Mouse (Mus musculus): ENCODE data around the gene Ppp1r27. TPM values are rescaled to one million over a fixed set of nuclear protein-coding genes. Genes with fewer than 3 reads are reported as not detected.
A peak's percentile ranks its signal among the peaks of the same experiment; 100 is the strongest.
"Not testable (repeated sequence)": the region's sequence is repeated elsewhere in the genome, so short reads cannot be mapped to it uniquely, and the experiment has no call there.

Ppp1r27 gene
- 0.48 TPM in 1 of 2 replicates, not detected in the other for total RNA-seq (2021)
- long read RNA-seq, experiment 1 = 0 reads
- long read RNA-seq, experiment 2, partial matches to known transcripts = 0 of 1 reads
- long read RNA-seq, experiment 2, other reads (novel, unspliced or antisense) = 0 of 1 reads

- DNase-seq = no peak
These were observed at the start of gene Ppp1r27 for GRCm38 (mm10) chr11:120550810-120551440. Gene Ppp1r27 (minus strand): TSS chr11:120551132.

GRCm38 (mm10) chr11:120600716-120601115, 49.8 kb upstream of the Ppp1r27 start:
- no peak for DNase-seq

- DNase-seq = no peak
These were observed 48.1 kb upstream of the Ppp1r27 start for GRCm38 (mm10) chr11:120598990-120599549.

GRCm38 (mm10) chr11:120598283-120598989, 47.5 kb upstream of the Ppp1r27 start, which contains the start of the genes Alyref and Anapc11:
Gene Alyref (minus strand): TSS chr11:120598365.
Gene Anapc11 (plus strand): TSS chr11:120598421.
- peak; percentile 97 for DNase-seq

GRCm38 (mm10) chr11:120597240-120598235, 46.6 kb upstream of the Ppp1r27 start:
- DNase-seq = peak; percentile 53

- DNase-seq = no peak
These were observed 37.6 kb upstream of the Ppp1r27 start for GRCm38 (mm10) chr11:120588531-120588930.

GRCm38 (mm10) chr11:120583937-120584336, 33.0 kb upstream of the Ppp1r27 start:
- DNase-seq = no peak

- DNase-seq = not testable (repeated sequence)
These were observed 32.0 kb upstream of the Ppp1r27 start for GRCm38 (mm10) chr11:120582982-120583293.

GRCm38 (mm10) chr11:120582268-120582981, 31.5 kb upstream of the Ppp1r27 start:
- DNase-seq = peak; percentile 53

GRCm38 (mm10) chr11:120581490-120582267, 30.7 kb upstream of the Ppp1r27 start, which contains the start of gene Arhgdia:
Gene Arhgdia (minus strand): TSS chr11:120581624.
- peak; percentile 95 for DNase-seq

GRCm38 (mm10) chr11:120580871-120581331, 30.0 kb upstream of the Ppp1r27 start:
- DNase-seq = peak; percentile 51

GRCm38 (mm10) chr11:120580190-120580589, 29.3 kb upstream of the Ppp1r27 start:
- DNase-seq = peak; percentile 12

- peak; percentile 81 for DNase-seq
These were observed 28.6 kb upstream of the Ppp1r27 start for GRCm38 (mm10) chr11:120579316-120580107.

GRCm38 (mm10) chr11:120578694-120579243, 27.8 kb upstream of the Ppp1r27 start:
- peak; percentile 21 for DNase-seq

- peak; percentile 14 for DNase-seq
These were observed 27.2 kb upstream of the Ppp1r27 start for GRCm38 (mm10) chr11:120578024-120578693.

GRCm38 (mm10) chr11:120577211-120578023, 26.5 kb upstream of the Ppp1r27 start:
- peak; percentile 52 for DNase-seq

- no peak for DNase-seq
These were observed 25.5 kb upstream of the Ppp1r27 start for GRCm38 (mm10) chr11:120576365-120576981.
